Mouse (Mus musculus) cerebellum, adult 2 months (tissue): ENCODE data around the gene Trim16. TPM values are rescaled to one million over a fixed set of nuclear protein-coding genes. Genes with fewer than 3 reads are reported as not detected.

Experiments
- DNase-seq, 2 experiments: peaks; one replicate each; pipeline ENCODE4 v3.0.0; 2021
- H3K27ac ChIP-seq: fragments of 200-500 bp; 2 replicates; pipeline ENCODE4 v1.5.1; 2012; ENCODE audit warnings: low read length, control low read depth, inconsistent platforms; ENCODE audit not compliant: insufficient read depth
- H3K27me3 ChIP-seq: fragments of 200-500 bp; 2 replicates; pipeline ENCODE4 v1.6.1; 2012; ENCODE audit warnings: inconsistent platforms, mild to moderate bottlenecking, low read length, moderate library complexity; ENCODE audit not compliant: control insufficient read depth, insufficient read depth
- H3K4me1 ChIP-seq: fragments of 200-500 bp; 2 replicates; pipeline ENCODE4 v1.6.1; 2011; ENCODE audit warnings: low read length; ENCODE audit not compliant: control insufficient read depth, insufficient read depth
- H3K4me3 ChIP-seq: fragments of 200-500 bp; replicated peaks from 2 replicates; pipeline ENCODE3; 2011; ENCODE audit warnings: mild to moderate bottlenecking, low read depth, low read length, control low read depth; ENCODE audit not compliant: insufficient read depth
- CTCF ChIP-seq: fragments of 200-500 bp; IDR thresholded peaks from 2 replicates; pipeline ENCODE4 v1.5.1; 2011; ENCODE audit warnings: low read depth, mild to moderate bottlenecking, control low read depth, low read length, moderate library complexity, borderline replicate concordance; ENCODE audit not compliant: insufficient read depth
- POLR2A ChIP-seq: fragments of 200-500 bp; IDR thresholded peaks from 2 replicates; pipeline ENCODE4 v1.6.1; 2011; ENCODE audit warnings: low read length, control low read depth, borderline replicate concordance; ENCODE audit not compliant: insufficient read depth
- WGBS: fragments of 180-500 bp; shearing (Covaris S2); methylation state at CpG from one replicate; pipeline ENCODE4 v1.1.7; 2018; 5-methylcytosine and 5-hydroxymethylcytosine counted together
- polyA plus RNA-seq: library from polyadenylated mRNA; depleted of rRNA; stranded (reverse); fragments of >200 nt; gene quantifications from 2 replicates; pipeline ENCODE4 v1.2.3, GENCODE M21; 2012

Trim16 gene
- polyA plus RNA-seq, 1 experiment = 4.2 TPM

DNA sequence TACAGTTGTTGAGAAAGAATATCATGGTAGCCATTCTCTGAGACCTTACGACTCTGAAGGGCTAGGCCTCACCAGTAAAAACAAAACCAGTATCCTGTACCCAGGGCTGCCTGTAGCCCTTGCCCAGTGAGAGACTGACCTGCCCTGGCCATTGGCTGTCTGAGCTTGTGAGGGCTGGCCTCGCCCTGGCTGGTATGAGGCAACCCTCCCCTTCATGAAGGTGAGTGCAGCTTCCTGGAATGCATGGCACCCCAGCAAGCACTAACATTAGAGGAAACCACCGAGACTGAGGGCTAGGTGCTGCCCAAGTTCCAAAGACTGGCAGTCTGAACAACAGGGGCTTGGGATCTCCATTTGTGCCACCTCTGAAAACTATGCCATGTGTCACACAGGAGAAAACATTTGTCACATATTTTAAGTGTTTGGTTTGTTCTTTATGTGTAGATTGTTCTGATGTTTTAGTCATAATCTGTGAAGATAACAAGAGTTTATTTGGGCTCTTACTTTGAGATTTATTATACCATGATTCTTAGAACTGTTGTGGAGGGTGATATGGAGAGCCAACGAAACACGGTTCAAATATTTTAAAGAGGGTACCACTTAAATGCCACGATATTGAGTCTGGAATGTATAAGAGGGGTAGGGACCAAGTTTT lies 5.9 kb upstream of the Trim16 start:
- WGBS = 74% methylated on average over 6 of the region's 6 CpGs
- TF ChIP-seq CTCF (no peak), POLR2A (no peak)
- DNase-seq = no peak
- Histone ChIP-seq H3K27ac (no peak overlapping the region), H3K27me3 (no peaks in the 10 kb centered on the region), H3K4me1 (peaks cover 5% of the 10 kb centered on the region), H3K4me3 (no peak overlapping the region)

DNA sequence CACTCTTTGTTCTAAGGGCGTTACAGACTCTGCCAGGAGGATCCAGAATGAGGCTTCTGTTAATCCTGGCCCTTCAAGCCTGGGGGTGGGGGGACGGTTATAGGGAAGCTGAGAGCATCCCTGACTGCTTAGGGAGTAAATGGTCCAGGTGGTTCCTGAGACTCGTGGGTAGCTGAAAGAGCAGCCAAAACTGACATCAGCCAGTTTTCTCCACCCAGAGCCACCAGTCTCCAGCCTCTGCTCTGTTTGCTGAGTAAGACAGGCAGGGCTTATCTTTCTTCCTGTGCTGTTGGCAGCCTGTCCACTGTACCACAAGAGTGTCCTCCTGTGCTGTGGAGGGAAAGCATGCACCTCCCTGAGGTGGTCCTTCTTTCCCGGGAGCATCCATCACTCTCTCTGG lies 5.4 kb upstream of the Trim16 start:
- Histone ChIP-seq H3K4me3 (no peak overlapping the region), H3K4me1 (peaks cover 5% of the 10 kb centered on the region), H3K27ac (no peak overlapping the region), H3K27me3 (no peaks in the 10 kb centered on the region)
- DNase-seq = peak in 1 of 2 experiments; percentile 36
- 21% methylated on average over 4 of the region's 4 CpGs for WGBS
- no peak for TF ChIP-seq CTCF
- no peak for TF ChIP-seq POLR2A

DNA sequence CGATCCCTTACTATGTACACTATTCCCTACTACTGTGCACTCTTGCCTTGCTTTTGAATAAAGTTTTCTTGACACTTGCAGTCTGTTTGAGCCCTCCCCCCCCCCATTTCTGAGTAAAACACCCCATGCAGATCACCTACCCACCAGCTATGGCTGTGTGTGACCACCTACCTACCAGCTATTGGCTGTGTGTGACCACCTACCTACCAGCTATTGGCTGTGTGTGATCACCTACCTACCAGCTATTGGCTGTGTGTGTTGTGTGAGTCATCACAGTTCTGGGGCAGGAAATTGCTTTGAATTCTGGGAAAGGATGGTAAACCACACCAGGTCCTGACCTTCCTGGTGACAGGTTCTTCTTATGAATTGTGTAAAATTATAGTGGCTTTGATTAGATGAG lies 4.6 kb upstream of the Trim16 start:
- Histone ChIP-seq H3K4me1 (peaks cover 9% of the 10 kb centered on the region), H3K27ac (no peak overlapping the region), H3K4me3 (no peak overlapping the region), H3K27me3 (no peaks in the 10 kb centered on the region)
- 100% methylated on average over 1 of the region's 1 CpGs for WGBS
- TF ChIP-seq CTCF (no peak), POLR2A (no peak)
- DNase-seq = no peak

DNA sequence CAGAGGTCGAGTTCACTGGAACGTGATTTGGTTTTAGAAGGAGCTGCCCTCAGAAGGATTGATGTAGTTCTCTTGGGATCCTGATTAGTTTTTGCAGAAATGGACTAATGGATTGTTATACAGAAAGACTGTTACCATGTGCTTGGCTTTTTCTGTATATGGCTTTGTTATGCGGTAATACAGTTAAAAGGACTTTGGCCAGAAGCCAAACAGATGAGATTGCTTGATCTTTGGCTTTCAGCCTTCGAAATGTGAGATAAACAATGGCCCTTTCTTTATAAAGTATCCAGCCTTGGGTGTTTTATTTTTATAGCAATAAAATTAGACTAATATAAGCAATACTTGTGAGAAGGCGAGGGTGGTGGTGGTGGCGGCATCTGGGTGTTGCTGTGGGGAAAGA lies 3.4 kb upstream of the Trim16 start:
- TF ChIP-seq CTCF (no peak), POLR2A (no peak)
- H3K27me3 ChIP-seq = no peaks in the 10 kb centered on the region
- H3K4me1 ChIP-seq = peaks cover 14% of the 10 kb centered on the region
- 68% methylated on average over 6 of the region's 6 CpGs for WGBS
- no peak for DNase-seq
- no peak overlapping the region for H3K4me3 ChIP-seq
- no peak overlapping the region for H3K27ac ChIP-seq

DNA sequence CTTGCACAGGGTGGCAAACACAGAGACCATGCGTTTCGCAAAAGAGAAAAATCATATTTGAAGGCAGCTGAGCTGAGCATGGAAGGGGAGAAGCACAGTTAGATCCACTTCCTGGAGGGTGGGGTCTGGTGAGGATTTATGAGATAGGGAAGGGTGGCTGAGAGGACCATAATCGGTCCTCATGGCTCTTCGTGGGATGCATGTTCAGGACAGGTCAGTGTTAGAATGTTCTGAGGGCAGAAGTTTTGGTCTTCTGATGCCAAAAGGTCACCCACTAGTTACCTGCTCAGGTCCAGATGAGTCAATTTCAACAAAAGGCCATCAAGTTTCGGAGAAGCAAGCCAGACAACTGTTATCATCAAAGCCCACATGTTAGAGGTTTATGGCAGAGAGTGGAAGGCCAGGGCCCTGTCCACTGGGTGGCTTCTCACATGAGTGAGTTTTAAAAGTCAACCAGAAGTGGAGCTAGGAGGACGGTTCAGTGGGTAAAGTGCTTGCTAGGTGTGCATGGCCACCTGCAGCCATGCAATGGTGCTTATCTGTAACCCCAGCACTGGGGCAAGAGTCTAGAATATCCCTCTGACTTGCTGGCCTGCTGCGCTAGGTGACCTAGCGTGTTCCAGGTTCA lies 858 bp upstream of the Trim16 start:
- Histone ChIP-seq H3K4me3 (no peak overlapping the region), H3K27ac (no peak overlapping the region), H3K4me1 (peaks cover 14% of the 10 kb centered on the region), H3K27me3 (no peaks in the 10 kb centered on the region)
- no peak for DNase-seq
- TF ChIP-seq POLR2A (no peak), CTCF (no peak)
- WGBS = 96% methylated on average over 8 of the region's 8 CpGs

DNA sequence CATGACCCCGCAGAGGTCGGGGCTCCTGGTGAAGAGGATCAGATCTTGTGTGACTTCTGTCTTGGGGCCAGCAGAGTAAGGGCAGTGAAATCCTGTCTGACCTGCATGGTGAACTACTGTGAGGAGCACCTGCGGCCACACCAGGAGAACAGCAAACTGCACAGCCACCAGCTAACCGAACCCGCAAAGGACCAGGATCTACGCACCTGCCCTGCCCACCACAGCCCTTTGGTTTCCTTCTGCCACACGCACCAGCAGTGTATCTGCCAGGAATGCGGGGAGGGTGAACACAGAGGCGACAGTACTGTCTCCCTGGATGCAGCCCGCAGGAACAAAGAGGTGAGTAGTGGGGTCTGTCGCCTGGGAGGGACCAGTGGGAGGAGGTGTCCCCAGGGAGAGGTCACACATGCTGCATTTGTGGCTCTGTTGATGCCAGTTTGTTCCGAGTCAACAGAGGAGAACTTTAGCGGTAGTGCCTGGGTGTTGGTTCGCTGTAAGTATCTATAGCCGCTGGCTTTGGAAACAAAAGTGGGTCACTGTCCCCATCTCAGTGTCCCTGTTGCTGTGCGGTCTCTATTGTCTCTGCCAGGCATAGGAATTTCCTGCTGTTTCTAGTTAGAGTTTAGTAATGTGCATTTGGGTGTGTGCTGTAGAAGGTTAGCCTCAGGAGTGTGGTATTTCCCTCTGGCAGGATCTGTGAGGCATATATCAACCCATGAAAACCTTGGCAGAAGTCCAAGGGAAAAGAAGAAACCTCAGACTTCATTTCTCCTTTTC lies 818 bp downstream of the Trim16 start:
- Histone ChIP-seq H3K4me3 (peak overlapping the region; percentile 39), H3K27me3 (no peaks in the 10 kb centered on the region), H3K4me1 (peaks cover 8% of the 10 kb centered on the region), H3K27ac (no peak overlapping the region)
- 5% methylated on average over 16 of the region's 16 CpGs for WGBS
- TF ChIP-seq CTCF = no peak
- TF ChIP-seq POLR2A = no peak
- DNase-seq = peak in 1 of 2 experiments; percentile 22

DNA sequence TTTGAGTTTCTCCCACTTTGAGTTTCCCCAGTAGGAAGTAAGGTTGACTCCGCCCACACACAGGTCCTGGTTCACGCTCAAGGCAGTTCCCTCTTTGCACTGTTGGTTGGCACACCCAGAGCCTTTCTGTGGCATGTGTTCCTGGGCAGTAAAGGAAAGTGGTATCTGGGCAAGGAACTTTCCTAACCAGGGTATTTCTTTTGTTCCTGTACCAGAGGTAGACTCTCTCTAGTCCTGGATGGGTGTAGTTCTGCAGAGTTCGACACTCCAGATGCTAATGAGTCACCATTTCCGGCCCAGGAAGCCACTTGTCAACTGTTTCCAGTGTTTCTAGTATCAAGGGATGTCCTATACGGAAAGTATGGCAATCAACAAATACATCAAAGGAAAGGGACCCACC lies 1.9 kb downstream of the Trim16 start:
- Histone ChIP-seq H3K27me3 (no peaks in the 10 kb centered on the region), H3K27ac (no peak overlapping the region)
- 78% methylated on average over 5 of the region's 5 CpGs for WGBS

More for the DNA sequence above, 1.9 kb downstream of the Trim16 start:
- TF ChIP-seq CTCF (no peak), POLR2A (no peak)
- Histone ChIP-seq H3K4me1 (peaks cover 8% of the 10 kb centered on the region), H3K4me3 (no peak overlapping the region)
- DNase-seq = no peak
